Mouse (Mus musculus) heart, adult 2 months (tissue): Measurements from ENCODE around the gene Adcy7.

Source experiments
- CTCF ChIP-seq: fragments of 200-600 bp; IDR thresholded peaks from 2 replicates; pipeline ENCODE4 v1.8.1; 2022; ENCODE audit warnings: antibody characterized with exemption, mild to moderate bottlenecking, moderate library complexity
- EP300 ChIP-seq: fragments of 200-500 bp; IDR thresholded peaks from 2 replicates; pipeline ENCODE4 v1.6.1; 2011; ENCODE audit warnings: low read depth, low read length, control low read depth; ENCODE audit not compliant: insufficient read depth

GRCm38 (mm10) chr8:88225358-88225757, 46.8 kb upstream of the Adcy7 start:
- TF ChIP-seq CTCF (no peak), EP300 (no peak)
